Mouse (Mus musculus): ENCODE data around the gene Sstr3. TPM values are rescaled to one million over a fixed set of nuclear protein-coding genes. Genes with fewer than 3 reads are reported as not detected.
A peak's percentile ranks its signal among the peaks of the same experiment; 100 is the strongest.

Gene Sstr3
- total RNA-seq, 2 experiments from 2014 or later, result 20.8 to 22.9 TPM

DNA sequence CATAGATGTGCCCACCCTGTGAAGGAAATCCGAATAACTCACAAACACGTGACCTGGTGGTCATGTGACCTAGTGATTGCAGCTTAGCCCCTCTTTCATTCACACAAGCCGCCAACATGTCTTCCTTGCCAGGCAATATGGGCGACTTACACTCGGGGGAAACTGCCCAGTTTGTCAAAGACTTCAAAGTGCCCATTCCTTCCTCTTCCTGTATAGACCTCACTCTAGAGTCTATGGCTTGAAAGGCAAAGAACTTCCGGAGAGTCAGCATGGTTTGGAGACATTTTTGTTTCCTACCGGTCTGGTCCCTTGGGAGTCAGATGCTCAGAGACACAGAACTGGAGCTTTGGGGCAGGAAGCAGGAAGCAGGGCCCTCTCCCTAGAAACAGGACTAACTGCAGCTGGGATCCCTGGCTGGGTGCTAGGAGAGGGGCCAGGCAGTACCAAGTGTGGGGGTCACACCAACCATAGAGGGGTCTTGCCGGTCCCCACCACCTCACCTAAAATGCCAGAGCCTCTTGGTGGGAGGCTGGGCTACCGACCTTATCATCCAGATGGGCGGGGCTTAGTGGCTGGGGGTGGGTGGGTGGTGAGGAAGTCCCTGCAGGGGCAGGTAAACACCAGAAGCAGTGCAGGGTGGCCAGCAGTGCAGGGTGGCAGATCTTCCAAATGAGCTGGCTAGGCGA, 15.6 kb downstream of the Sstr3 start:
- intact Hi-C loops (cut with DNase I), result no loop called here

DNA sequence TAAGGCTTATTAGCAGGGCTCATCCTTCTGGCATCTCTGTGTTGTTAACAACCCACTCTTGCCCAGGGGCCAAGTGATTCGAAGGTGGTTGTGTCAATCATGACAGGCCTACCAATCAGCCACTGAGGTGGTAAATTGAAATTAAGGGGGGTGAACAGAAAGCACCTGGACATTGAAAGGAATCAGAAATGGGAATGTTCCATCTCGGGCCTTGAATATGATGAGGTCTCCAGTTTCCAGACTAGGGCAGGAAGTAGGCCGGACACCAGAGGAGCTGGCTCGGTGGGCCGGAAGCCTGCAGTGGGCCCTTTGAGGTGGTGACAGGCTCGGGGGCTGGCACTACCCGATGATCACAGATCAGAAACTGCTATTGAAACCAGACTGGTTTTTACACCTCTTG, 16.5 kb downstream of the Sstr3 start:
- DNase-seq (ENCODE audit: extremely low spot score in 1 of 2, low spot score in 2 of 2), result peak in 1 of 2 experiments; percentile 55
- TF ChIP-seq CTCF (IDR thresholded peaks at IDR 0.05), result no peak
- intact Hi-C loops (cut with DNase I), result no loop called here
- Histone ChIP-seq H3K4me3 (no peak overlapping the region), H3K27ac (no peak overlapping the region)

More for the DNA sequence above, 15.6 kb downstream of the Sstr3 start:
- TF ChIP-seq CTCF (IDR thresholded peaks at IDR 0.05), result no peak
- Histone ChIP-seq H3K4me3 (peak overlapping the region; percentile 41), H3K27ac (peak overlapping the region; percentile 71)
- no peak for DNase-seq (ENCODE audit: extremely low spot score in 1 of 2, low spot score in 2 of 2)

DNA sequence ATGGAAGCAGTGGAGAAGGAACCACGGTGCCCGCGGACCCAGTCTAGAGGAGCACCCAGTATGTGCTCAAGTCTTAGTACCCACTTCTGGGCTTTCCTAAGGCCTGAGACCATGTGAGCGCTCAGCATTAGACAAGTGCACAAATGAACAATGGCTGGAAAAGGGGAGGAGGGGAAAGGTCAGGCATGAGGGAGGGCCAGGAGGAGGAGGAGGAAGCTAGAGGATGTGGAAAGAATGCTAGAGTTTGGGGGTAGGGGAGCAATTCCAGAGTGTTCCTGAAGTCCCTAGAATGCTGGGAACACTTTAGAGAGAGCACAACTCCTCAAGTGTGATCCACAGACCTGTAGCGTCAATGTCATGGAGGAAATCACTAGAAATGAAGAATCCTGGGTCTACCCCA, 20.3 kb downstream of the Sstr3 start:
- H3K4me3 ChIP-seq, result no peak overlapping the region
- no peak for TF ChIP-seq CTCF (IDR thresholded peaks at IDR 0.05)
- intact Hi-C loops (cut with DNase I), result no loop called here

DNA sequence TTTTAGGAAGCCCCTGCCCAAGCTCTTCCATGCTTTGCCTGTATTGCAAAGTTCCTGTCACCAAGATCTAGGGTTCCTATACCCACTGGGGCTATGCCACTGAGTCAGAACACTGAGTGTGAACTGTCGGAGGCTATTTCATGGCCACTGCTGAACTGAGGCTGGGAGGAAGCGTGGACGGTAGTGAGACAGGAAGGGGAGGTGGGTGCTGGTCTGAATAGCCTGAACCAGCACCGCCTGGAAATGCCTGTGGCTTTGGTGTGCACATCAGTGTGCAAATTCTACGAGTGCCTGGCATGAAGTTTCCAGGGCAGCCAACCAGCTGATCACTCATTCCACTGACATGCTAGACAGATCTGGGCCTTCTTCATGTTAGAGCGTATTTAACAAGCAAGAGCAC, 22.6 kb downstream of the Sstr3 start:
- intact Hi-C loops (cut with DNase I), result no loop called here
- TF ChIP-seq CTCF (IDR thresholded peaks at IDR 0.05), result no peak
- DNase-seq (ENCODE audit: extremely low spot score in 1 of 2, low spot score in 2 of 2), result no peak
- H3K27ac ChIP-seq, result no peak overlapping the region
- H3K4me3 ChIP-seq, result no peak overlapping the region

More for the DNA sequence above, 20.3 kb downstream of the Sstr3 start:
- DNase-seq (ENCODE audit: extremely low spot score in 1 of 2, low spot score in 2 of 2), result no peak
- no peak overlapping the region for H3K27ac ChIP-seq

DNA sequence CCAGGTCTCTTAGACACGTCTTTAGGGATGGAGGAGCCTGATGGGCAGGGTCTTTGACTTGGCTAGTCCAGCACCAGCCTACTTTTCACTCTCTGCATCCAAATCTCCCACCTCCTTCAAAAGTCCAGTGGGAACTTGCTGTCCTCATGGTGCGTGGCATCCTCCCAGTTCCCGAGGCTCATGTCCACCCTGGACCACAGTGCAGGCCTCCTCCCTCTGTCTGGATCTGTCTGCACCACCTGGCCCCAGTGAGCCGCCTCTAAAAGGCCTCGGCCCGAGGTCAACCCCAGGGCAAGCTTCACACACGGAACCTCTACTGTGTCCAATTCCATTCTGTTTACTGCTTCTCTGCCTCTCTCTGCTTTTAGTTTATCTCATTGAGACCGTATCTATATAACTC, 23.2 kb downstream of the Sstr3 start:
- no peak for DNase-seq (ENCODE audit: extremely low spot score in 1 of 2, low spot score in 2 of 2)
- no peak overlapping the region for H3K4me3 ChIP-seq
- TF ChIP-seq CTCF (IDR thresholded peaks at IDR 0.05), result no peak
- no peak overlapping the region for H3K27ac ChIP-seq
- intact Hi-C loops (cut with DNase I), result no loop called here

DNA sequence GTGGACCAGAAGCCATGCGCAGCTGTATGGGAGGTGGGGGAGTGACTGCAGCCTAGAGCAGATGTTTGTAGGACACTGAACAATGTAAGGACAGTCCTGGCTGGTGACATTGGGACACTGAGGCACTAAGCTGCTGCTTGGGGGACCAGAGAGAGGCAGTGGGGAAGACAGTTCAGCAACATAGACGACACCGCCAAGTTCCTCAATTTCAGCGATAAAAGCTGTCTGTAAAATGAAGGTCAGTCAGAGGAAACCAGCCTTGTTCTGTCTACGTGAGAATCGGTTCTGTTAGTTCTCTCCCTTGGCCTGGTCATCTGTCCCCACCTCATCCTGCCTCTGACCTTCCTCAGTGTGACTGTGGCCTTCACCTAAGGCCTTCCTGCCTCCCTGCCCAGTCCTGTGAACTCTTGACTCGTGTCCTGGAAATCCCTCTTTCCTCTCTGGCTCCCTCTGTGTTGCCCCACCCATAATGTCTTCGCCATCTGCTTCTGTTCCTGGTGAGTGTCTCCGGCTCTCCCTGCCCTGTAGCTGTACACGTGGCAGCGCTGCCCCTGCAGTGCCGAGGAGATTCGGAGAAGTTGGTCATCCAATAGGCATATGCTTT, 24.3 kb downstream of the Sstr3 start:
- DNase-seq (ENCODE audit: extremely low spot score in 1 of 2, low spot score in 2 of 2), result no peak
- Histone ChIP-seq H3K27ac (no peak overlapping the region), H3K4me3 (no peak overlapping the region)
- no peak for TF ChIP-seq CTCF (IDR thresholded peaks at IDR 0.05)
- intact Hi-C loops (cut with DNase I), result no loop called here

- no peak for TF ChIP-seq CTCF (IDR thresholded peaks at IDR 0.05)
- DNase-seq (ENCODE audit: extremely low spot score in 1 of 2, low spot score in 2 of 2), result no peak
- Histone ChIP-seq H3K4me3 (no peak overlapping the region), H3K27ac (no peak overlapping the region)
- intact Hi-C loops (cut with DNase I), result no loop called here
These were observed 26.3 kb downstream of the Sstr3 start for GRCm38 (mm10) chr15:78518221-78518620.

GRCm38 (mm10) chr15:78515759-78516158, 28.7 kb downstream of the Sstr3 start:
- no peak for TF ChIP-seq CTCF (IDR thresholded peaks at IDR 0.05)
- H3K27ac ChIP-seq, result no peak overlapping the region
- no peak overlapping the region for H3K4me3 ChIP-seq
- DNase-seq (ENCODE audit: extremely low spot score in 1 of 2, low spot score in 2 of 2), result no peak
- intact Hi-C loops (cut with DNase I), result no loop called here

DNA sequence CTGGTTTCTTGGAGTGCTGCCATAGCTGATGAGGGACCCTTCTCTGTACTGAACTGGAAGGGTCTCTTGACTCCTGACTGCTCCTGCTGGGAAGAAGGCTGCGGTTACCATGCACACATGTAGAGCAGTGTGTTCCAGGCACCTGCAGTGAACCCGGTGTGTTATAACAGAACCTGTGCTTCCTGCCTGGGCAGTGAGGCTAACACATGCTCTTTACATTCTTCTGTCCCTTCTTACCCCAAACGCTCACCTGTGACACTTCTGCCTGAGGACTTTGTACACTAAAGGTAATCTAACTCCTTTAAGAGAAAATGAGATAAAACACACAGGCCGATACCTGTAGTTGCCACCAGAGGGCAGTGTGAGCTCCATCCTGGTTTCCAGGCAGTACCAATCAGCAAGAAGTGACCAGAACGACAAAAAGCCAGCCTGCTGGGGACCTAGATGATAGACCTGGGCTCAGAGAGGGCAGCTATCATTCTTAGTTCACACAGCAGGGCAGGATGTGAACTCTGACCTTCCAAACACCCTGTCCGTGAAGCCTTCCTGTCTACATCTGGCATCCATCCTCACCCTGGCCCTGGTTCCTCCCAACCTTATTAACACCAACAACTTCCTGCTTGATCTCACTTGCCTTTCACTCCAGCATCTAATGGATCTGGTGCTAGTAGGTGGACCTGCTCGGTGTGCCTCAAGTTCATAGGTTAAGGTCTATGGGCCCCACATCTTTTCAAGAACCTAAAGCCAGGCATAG, 29.9 kb downstream of the Sstr3 start:
- intact Hi-C loops (cut with DNase I), result loop anchor here (1.0 to 5.0 kb wide), 3 partner anchors 18 to 68 kb away; no protein-coding TSS in a partner anchor
- DNase-seq (ENCODE audit: extremely low spot score in 1 of 2, low spot score in 2 of 2), result peak; percentile 75 to 81
- H3K4me3 ChIP-seq, result no peak overlapping the region
- no peak overlapping the region for H3K27ac ChIP-seq
- peak; percentile 98 for TF ChIP-seq CTCF (IDR thresholded peaks at IDR 0.05)

DNA sequence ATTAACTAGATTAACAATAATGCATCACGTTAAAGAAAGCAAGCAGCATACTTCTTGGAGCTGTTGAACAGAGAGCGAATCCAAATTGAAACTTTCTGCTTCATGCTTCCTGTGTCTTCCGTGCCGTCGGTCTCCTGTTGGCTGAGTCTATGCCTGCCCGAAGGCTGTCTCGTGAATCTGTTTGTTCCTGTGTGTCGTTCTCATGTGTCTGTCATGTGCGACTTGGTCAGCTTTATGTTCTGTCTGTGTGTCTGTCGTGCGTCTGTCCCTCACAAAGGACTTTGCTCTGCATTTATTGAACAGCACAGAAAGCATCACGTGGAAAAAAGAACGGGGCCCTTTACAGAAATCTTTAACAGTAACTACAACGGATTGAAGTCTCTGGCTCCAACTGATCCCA, 31.5 kb downstream of the Sstr3 start:
- no peak for TF ChIP-seq CTCF (IDR thresholded peaks at IDR 0.05)
- Histone ChIP-seq H3K27ac (no peak overlapping the region), H3K4me3 (no peak overlapping the region)
- DNase-seq (ENCODE audit: extremely low spot score in 1 of 2, low spot score in 2 of 2), result no peak
- intact Hi-C loops (cut with DNase I), result loop anchor here (5.0 kb wide), 1 partner anchor 66 kb away; no protein-coding TSS in a partner anchor

DNA sequence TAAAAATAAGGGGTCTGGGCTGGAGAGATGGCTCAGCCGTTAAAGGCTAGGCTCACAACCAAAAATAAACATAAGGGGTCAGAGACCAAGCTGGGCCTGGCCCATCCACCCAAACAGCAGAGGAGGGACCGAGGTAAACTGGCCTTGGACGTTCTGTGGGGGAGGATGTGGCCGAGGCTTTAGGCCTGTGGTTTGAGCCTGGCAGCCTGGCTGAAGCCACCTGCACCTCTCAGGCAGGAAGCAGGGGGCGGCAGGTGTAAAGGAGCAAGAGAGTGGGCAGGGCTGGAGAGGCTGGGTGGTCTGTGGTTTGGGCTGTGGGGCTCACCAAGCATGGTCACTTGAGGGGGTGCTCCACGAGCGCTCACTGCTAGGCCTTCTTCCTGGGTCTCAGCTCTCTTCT, 32.5 kb downstream of the Sstr3 start:
- no peak overlapping the region for H3K4me3 ChIP-seq
- intact Hi-C loops (cut with DNase I), result loop anchor here (5.0 kb wide), 1 partner anchor 65 kb away; no protein-coding TSS in a partner anchor
- no peak for TF ChIP-seq CTCF (IDR thresholded peaks at IDR 0.05)
- H3K27ac ChIP-seq, result no peak overlapping the region
- DNase-seq (ENCODE audit: extremely low spot score in 1 of 2, low spot score in 2 of 2), result no peak

DNA sequence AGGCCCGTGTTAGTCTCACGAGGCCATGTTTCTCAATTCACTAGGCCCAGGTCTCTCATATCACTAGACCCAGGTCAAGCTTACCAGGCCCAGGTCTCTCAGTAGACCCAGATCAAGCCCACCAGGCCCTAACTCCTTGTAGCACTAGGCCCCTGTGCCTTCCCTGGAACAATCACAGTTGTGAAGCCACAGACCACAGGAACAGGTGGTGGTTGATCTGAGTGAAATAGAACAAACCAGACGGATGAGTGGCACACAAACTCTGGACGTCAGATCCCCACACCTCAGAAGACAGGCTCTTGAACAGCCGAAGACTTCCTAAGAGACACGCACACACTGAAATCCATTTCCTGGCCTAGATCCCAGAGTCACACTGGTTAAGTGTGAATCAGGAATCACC, 33.7 kb downstream of the Sstr3 start:
- DNase-seq (ENCODE audit: extremely low spot score in 1 of 2, low spot score in 2 of 2), result no peak
- Histone ChIP-seq H3K4me3 (no peak overlapping the region), H3K27ac (no peak overlapping the region)
- TF ChIP-seq CTCF (IDR thresholded peaks at IDR 0.05), result no peak
- intact Hi-C loops (cut with DNase I), result loop anchor here (5.0 kb wide), 1 partner anchor 63 kb away; no protein-coding TSS in a partner anchor
